Mouse (Mus musculus): ENCODE data around the gene Cblb.

- TF ChIP-seq CTCF (IDR thresholded peaks at IDR 0.05; ENCODE audit: borderline replicate concordance, control insufficient read depth, extremely low read depth, insufficient read depth, low read length, poor library complexity) = no peak
- TF ChIP-seq POLR2A (IDR thresholded peaks at IDR 0.05; ENCODE audit: control insufficient read depth, extremely low read depth, insufficient read depth, low read length, poor library complexity) = peak; percentile 81
These were observed at the start of gene Cblb for GRCm38 (mm10) chr16:52031091-52031689.

Measured in thymus, adult 2 months (tissue).